Mouse (Mus musculus) embryo, embryonic 11.5 days (tissue): Measurements from ENCODE around the gene Slc16a7.

Source experiments
- DNase-seq: peaks from one replicate; pipeline ENCODE4 v3.0.0-alpha.2; 2012; ENCODE audit warnings: low read depth, low spot score

The Slc16a7 gene

DNA sequence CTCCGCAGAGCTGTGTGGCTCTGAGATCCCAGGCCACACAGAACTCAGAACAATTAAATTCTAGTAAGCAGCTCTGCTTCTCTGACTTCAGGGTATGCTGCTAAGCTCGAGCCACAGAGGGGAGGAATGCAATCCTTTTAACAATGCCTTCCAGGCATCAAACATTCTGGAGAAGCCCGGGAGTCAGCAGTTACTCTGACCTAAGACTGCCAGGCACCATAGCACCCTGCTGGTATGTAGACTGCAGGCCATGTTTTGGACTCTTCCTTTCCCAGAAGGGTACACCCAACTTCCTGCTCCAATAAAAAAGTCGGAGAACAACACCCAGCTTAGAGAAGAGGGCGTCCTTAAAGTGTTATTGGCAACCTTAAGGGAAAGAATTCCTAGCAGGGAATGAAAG is 205.1 kb downstream of the Slc16a7 start:
- DNase-seq: no peak

DNA sequence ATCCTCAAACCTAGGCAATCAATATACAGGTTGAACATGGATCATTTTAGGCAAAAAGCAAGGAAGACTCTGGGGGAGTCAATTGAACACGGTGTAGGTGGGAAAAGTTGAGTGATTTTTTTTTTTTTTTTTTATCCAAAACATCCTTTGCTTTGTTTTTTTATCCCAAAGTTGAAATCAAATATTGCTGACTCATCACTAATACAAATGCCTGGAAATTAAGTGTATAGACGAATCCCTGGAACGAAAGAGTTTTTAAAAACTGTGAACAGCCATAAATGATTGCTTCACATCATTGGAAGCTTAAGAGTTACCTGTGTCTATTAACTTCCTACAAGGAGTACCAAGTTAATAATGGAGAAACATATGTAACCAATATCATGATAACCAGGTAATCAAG is 206.7 kb downstream of the Slc16a7 start:
- no peak for DNase-seq

DNA sequence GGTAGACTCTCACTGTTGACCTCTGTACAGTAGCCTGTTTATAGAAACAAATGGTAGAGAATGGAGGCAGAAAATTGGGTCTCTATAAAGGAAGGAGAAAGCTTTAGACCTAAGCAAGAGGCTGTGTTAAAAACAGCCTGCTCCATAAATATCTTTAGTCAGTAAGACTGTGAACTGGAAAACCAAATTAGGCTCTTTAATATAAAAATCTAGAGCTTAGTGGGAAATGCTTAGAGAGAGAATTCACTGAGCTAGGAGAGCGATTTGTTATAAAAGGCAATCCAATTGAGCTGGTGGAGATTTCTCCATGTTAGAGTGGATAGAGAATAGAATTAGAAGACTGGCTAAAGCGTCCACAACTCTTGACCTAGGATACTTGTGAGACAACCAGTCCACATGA is 211.5 kb downstream of the Slc16a7 start:
- DNase-seq: no peak

DNA sequence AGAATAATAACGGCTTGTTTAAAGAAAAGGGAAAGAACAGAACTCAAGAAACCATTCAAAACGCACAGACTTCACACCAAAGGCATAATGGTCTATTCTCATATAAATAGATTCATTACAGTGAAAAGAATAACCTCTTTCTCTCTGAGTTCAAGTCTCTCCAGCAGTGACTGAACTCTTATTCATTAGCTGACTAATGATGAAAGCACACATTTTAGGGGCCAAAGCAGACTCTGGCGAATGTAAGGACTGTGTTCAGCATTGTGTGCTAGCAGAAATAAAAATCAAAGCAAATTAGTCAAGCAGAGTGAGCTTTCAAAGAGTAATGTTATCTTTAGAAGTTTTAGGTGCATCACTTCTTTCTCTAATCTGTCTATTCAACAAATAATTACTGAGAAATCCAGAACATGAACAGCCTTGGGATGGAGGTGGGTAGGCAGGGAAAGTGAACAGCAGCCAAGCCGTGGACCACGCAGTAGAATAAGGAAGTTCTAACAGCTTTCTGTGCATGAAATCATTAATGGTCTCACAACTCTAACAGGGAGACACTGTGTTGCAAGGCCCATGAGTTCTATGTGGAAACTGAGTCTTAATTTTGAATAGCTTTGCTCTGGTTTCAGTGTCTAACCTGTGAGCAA is 214.1 kb downstream of the Slc16a7 start:
- DNase-seq: no peak

DNA sequence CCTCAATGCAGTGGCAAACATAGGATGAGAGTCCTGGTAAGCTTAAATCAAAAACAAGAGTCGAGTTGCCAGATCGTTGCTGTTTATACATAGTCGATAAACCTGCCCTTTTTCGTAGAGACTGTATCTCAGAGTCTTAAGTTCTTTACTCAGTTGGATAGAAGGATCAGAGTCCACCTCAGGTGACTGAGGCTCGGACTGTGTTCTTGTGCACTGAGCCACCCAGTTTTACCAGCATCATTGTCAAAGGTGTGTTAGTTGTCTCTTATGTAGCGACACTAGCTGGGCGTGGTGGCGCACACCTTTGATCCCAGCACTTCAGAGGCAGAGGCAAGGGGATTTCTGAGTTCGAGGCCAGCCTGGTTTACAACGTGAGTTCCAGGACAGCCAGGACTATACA is 217.6 kb downstream of the Slc16a7 start:
- no peak for DNase-seq

DNA sequence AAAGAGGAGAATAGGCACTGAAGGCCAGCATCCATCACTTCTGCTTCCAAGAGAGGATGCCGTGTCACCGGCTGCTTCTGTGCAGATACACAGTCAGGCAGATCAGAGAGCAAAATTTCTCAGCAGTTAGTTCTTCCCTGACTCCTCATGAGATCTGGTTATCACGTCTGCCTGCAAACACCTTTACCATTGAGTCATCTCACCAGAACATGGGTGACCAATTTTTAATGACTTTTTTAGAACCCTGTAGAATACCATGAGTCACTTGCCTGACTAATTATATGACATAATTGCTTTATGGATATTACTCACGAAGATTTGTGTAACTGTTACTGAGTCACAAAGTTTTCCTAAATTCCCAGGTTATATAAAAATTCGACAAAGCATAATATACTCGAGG is 218.1 kb downstream of the Slc16a7 start:
- DNase-seq: no peak
